Mouse (Mus musculus) bone marrow macrophage, adult 2 months (primary cell): Measurements from ENCODE around the gene Adamts9. TPM values are rescaled to one million over a fixed set of nuclear protein-coding genes. Genes with fewer than 3 reads are reported as not detected.

Experiments used
- H3K27ac ChIP-seq: 2 replicates; pipeline ENCODE4 v1.5.1; 2012; ENCODE audit warnings: low read depth, low read length; ENCODE audit not compliant: insufficient read depth
- H3K4me1 ChIP-seq: 2 replicates; pipeline ENCODE4 v1.6.1; 2012; ENCODE audit warnings: low read length; ENCODE audit not compliant: control insufficient read depth, insufficient read depth
- H3K4me3 ChIP-seq: 2 replicates; pipeline ENCODE4 v1.5.1; 2012; ENCODE audit warnings: mild to moderate bottlenecking, low read length, moderate library complexity; ENCODE audit not compliant: insufficient read depth
- CTCF ChIP-seq: IDR thresholded peaks from 2 replicates; pipeline ENCODE4 v1.5.1; 2012; ENCODE audit warnings: low read depth, mild to moderate bottlenecking, low read length, moderate library complexity
- POLR2A ChIP-seq: IDR thresholded peaks from 2 replicates; pipeline ENCODE4 v1.6.1; 2012; ENCODE audit warnings: mild to moderate bottlenecking, low read depth, low read length, borderline replicate concordance
- polyA plus RNA-seq: library from polyadenylated mRNA; stranded (reverse); fragments of >200 nt; gene quantifications from 2 replicates; pipeline ENCODE4 v1.2.4, GENCODE M21; 2012; ENCODE audit not compliant: missing spikeins, insufficient read depth, insufficient read length

Adamts9 gene
- polyA plus RNA-seq, 1 experiment: not detected

GRCm38 (mm10) chr6:92786701-92787375 lies 156.5 kb downstream of the Adamts9 start:
- no peak for TF ChIP-seq POLR2A
- no peak for TF ChIP-seq CTCF
- no peak overlapping the region for H3K27ac ChIP-seq
- no peaks in the 10 kb centered on the region for H3K4me1 ChIP-seq

GRCm38 (mm10) chr6:92784782-92785181 lies 158.5 kb downstream of the Adamts9 start:
- TF ChIP-seq POLR2A (no peak), CTCF (no peak)
- H3K4me3 ChIP-seq: no peak overlapping the region
- H3K27ac ChIP-seq: no peak overlapping the region

More at GRCm38 (mm10) chr6:92786701-92787375, 156.5 kb downstream of the Adamts9 start:
- no peak overlapping the region for H3K4me3 ChIP-seq

GRCm38 (mm10) chr6:92781446-92781845 lies 161.8 kb downstream of the Adamts9 start:
- TF ChIP-seq CTCF: no peak
- no peak for TF ChIP-seq POLR2A
- no peaks in the 10 kb centered on the region for H3K4me1 ChIP-seq
- H3K4me3 ChIP-seq: no peak overlapping the region
- H3K27ac ChIP-seq: no peak overlapping the region

More at GRCm38 (mm10) chr6:92784782-92785181, 158.5 kb downstream of the Adamts9 start:
- H3K4me1 ChIP-seq: no peaks in the 10 kb centered on the region

- Histone ChIP-seq H3K4me3 (no peak overlapping the region), H3K4me1 (no peaks in the 10 kb centered on the region), H3K27ac (no peak overlapping the region)
- TF ChIP-seq POLR2A: no peak
- TF ChIP-seq CTCF: no peak
Observed at GRCm38 (mm10) chr6:92779935-92780205, 163.4 kb downstream of the Adamts9 start.

- no peak for TF ChIP-seq CTCF
- TF ChIP-seq POLR2A: no peak
Observed at GRCm38 (mm10) chr6:92779140-92779934, 164.0 kb downstream of the Adamts9 start.

GRCm38 (mm10) chr6:92776356-92776755 lies 166.9 kb downstream of the Adamts9 start:
- Histone ChIP-seq H3K27ac (no peak overlapping the region), H3K4me1 (no peaks in the 10 kb centered on the region), H3K4me3 (no peak overlapping the region)
- TF ChIP-seq POLR2A: no peak
- no peak for TF ChIP-seq CTCF

More at GRCm38 (mm10) chr6:92779140-92779934, 164.0 kb downstream of the Adamts9 start:
- Histone ChIP-seq H3K4me1 (no peaks in the 10 kb centered on the region), H3K4me3 (no peak overlapping the region), H3K27ac (no peak overlapping the region)

- Histone ChIP-seq H3K27ac (no peak overlapping the region), H3K4me1 (no peaks in the 10 kb centered on the region), H3K4me3 (no peak overlapping the region)
- no peak for TF ChIP-seq CTCF
- TF ChIP-seq POLR2A: no peak
Observed at GRCm38 (mm10) chr6:92762372-92762771, 180.9 kb downstream of the Adamts9 start.

GRCm38 (mm10) chr6:92759616-92760015 lies 183.7 kb downstream of the Adamts9 start:
- Histone ChIP-seq H3K4me3 (no peak overlapping the region), H3K27ac (no peak overlapping the region), H3K4me1 (no peaks in the 10 kb centered on the region)
- TF ChIP-seq POLR2A (no peak), CTCF (no peak)

GRCm38 (mm10) chr6:92755826-92756225 lies 187.5 kb downstream of the Adamts9 start:
- no peak for TF ChIP-seq CTCF
- H3K4me1 ChIP-seq: no peaks in the 10 kb centered on the region
- H3K27ac ChIP-seq: no peak overlapping the region
- H3K4me3 ChIP-seq: no peak overlapping the region

- TF ChIP-seq POLR2A: no peak
- TF ChIP-seq CTCF: no peak
- H3K4me1 ChIP-seq: no peaks in the 10 kb centered on the region
- no peak overlapping the region for H3K27ac ChIP-seq
- H3K4me3 ChIP-seq: no peak overlapping the region
Observed at GRCm38 (mm10) chr6:92752737-92753136, 190.6 kb downstream of the Adamts9 start.
